Mouse (Mus musculus) brain, embryonic 18.5 days (tissue): Measurements from ENCODE around the gene Dip2c.

Experiments
- DNase-seq: peaks from one replicate; pipeline ENCODE4 v3.0.0-alpha.2; 2012; ENCODE audit warnings: low read depth, low spot score

Dip2c gene

GRCm38 (mm10) chr13:9276322-9276855, at the start of gene Dip2c:
Gene Dip2c, plus strand, starts transcription at chr13:9276528.
- peak; percentile 74 for DNase-seq

GRCm38 (mm10) chr13:9227078-9227477, 49.2 kb upstream of the Dip2c start:
- DNase-seq = no peak

GRCm38 (mm10) chr13:9237495-9237894, 38.8 kb upstream of the Dip2c start:
- DNase-seq = no peak

- DNase-seq = no peak
These were observed 37.2 kb upstream of the Dip2c start for GRCm38 (mm10) chr13:9239127-9239526.

GRCm38 (mm10) chr13:9239631-9240236, 36.6 kb upstream of the Dip2c start:
- peak; percentile 20 for DNase-seq

- no peak for DNase-seq
These were observed 14.6 kb upstream of the Dip2c start for GRCm38 (mm10) chr13:9261748-9262147.

- DNase-seq = no peak
These were observed 10.8 kb upstream of the Dip2c start for GRCm38 (mm10) chr13:9265516-9265915.

- DNase-seq = peak; percentile 40
These were observed 710 bp downstream of the Dip2c start for GRCm38 (mm10) chr13:9276856-9277620.

GRCm38 (mm10) chr13:9277621-9277960, 1.3 kb downstream of the Dip2c start:
- peak; percentile 10 for DNase-seq

GRCm38 (mm10) chr13:9278636-9279035, 2.3 kb downstream of the Dip2c start:
- DNase-seq = no peak

- no peak for DNase-seq
These were observed 6.7 kb downstream of the Dip2c start for GRCm38 (mm10) chr13:9283050-9283449.

GRCm38 (mm10) chr13:9289916-9290315, 13.6 kb downstream of the Dip2c start:
- DNase-seq = no peak

- no peak for DNase-seq
These were observed 20.0 kb downstream of the Dip2c start for GRCm38 (mm10) chr13:9296285-9296684.

GRCm38 (mm10) chr13:9297266-9297665, 20.9 kb downstream of the Dip2c start:
- no peak for DNase-seq

GRCm38 (mm10) chr13:9297689-9298088, 21.4 kb downstream of the Dip2c start:
- no peak for DNase-seq

GRCm38 (mm10) chr13:9299657-9300056, 23.3 kb downstream of the Dip2c start:
- no peak for DNase-seq

- no peak for DNase-seq
These were observed 32.5 kb downstream of the Dip2c start for GRCm38 (mm10) chr13:9308863-9309262.

- no peak for DNase-seq
These were observed 34.5 kb downstream of the Dip2c start for GRCm38 (mm10) chr13:9310806-9311205.

- DNase-seq = no peak
These were observed 36.6 kb downstream of the Dip2c start for GRCm38 (mm10) chr13:9312916-9313315.

- no peak for DNase-seq
These were observed 37.9 kb downstream of the Dip2c start for GRCm38 (mm10) chr13:9314099-9314712.

- DNase-seq = no peak
These were observed 38.4 kb downstream of the Dip2c start for GRCm38 (mm10) chr13:9314713-9315112.

GRCm38 (mm10) chr13:9319745-9320144, 43.4 kb downstream of the Dip2c start:
- DNase-seq = no peak

- no peak for DNase-seq
These were observed 48.9 kb downstream of the Dip2c start for GRCm38 (mm10) chr13:9325262-9325661.
